Mouse (Mus musculus) heart, embryonic 16.5 days (tissue): ENCODE data around the gene Adgrv1. TPM values are rescaled to one million over a fixed set of nuclear protein-coding genes. Genes with fewer than 3 reads are reported as not detected.

ENCODE experiments used
- ATAC-seq: fragments of 200-750 bp; cut with Nextera tagmentation; replicated peaks from 2 replicates; pipeline ENCODE4 v1.8.0; 2017; ENCODE audit warnings: moderate number of reproducible peaks; ENCODE audit not compliant: insufficient read depth, low FRiP score; ENCODE audit errors: extremely low read depth
- H3K27ac ChIP-seq: fragments of 300-500 bp; sonication (generic); 2 replicates; pipeline ENCODE4 v1.5.1; 2014; ENCODE audit warnings: mild to moderate bottlenecking, low read length, control low read depth, moderate library complexity
- H3K27me3 ChIP-seq: fragments of 300-500 bp; sonication (generic); 2 replicates; pipeline ENCODE4 v1.6.1; 2014; ENCODE audit warnings: low read length, mixed read lengths; ENCODE audit not compliant: control insufficient read depth, insufficient read depth
- H3K36me3 ChIP-seq: fragments of 300-500 bp; sonication (generic); 2 replicates; pipeline ENCODE4 v1.6.1; 2014; ENCODE audit not compliant: control insufficient read depth, insufficient read depth
- H3K4me1 ChIP-seq: fragments of 300-500 bp; sonication (generic); 2 replicates; pipeline ENCODE4 v1.6.1; 2014; ENCODE audit warnings: low read length, mixed read lengths; ENCODE audit not compliant: control insufficient read depth, insufficient read depth
- H3K4me2 ChIP-seq: fragments of 300-500 bp; sonication (generic); 2 replicates; pipeline ENCODE4 v1.6.1; 2014; ENCODE audit warnings: low read depth, mild to moderate bottlenecking, control low read depth, low read length
- H3K4me3 ChIP-seq: fragments of 300-500 bp; sonication (generic); 2 replicates; pipeline ENCODE4 v1.5.1; 2014; ENCODE audit warnings: mild to moderate bottlenecking, control low read depth, low read length
- H3K9ac ChIP-seq: fragments of 300-500 bp; sonication (generic); 2 replicates; pipeline ENCODE4 v1.6.1; 2014; ENCODE audit warnings: low read length, control low read depth
- H3K9me3 ChIP-seq: fragments of 300-500 bp; sonication (generic); replicated peaks from 2 replicates; pipeline ENCODE4 v1.6.1; 2016; ENCODE audit warnings: low read length; ENCODE audit not compliant: control insufficient read depth
- WGBS: fragments of 180-500 bp; shearing (Covaris S2); extraction: QIAGEN DNeasy Blood & Tissue Kit; methylation state at CpG from one replicate; pipeline ENCODE4 v1.1.7; 2014; 5-methylcytosine and 5-hydroxymethylcytosine counted together
- polyA plus RNA-seq: library from polyadenylated mRNA; unstranded; fragments of >200 nt; fragmentation: Nextera tagmentation; extraction: Ambion mirVana; gene quantifications from 2 replicates; pipeline ENCODE4 v1.2.1, GENCODE M21; 2015

Gene Adgrv1
- polyA plus RNA-seq, 1 experiment from 2014 or later: 0.81 TPM

DNA sequence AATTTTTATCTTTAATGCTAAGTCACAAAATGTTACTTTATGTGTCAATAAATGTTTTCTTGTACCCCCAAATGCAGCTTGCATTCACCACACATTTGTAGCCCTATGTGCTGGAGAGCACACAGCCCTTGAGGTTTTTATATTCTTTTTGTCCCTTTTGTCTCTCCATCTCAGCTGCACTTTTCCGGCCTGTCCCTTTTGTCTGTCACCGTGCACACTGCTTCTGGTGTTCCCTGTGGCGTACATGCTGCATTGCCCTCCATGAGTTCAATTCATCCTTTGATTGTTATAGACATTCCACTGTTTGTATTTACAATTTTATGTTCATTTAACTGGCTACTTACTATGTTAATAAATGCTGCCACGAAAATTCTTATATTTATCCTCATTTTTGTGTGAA, 183.3 kb downstream of the Adgrv1 start:
- Histone ChIP-seq H3K36me3 (no peaks in the 10 kb centered on the region), H3K9ac (no peak overlapping the region), H3K27me3 (no peaks in the 10 kb centered on the region), H3K4me1 (no peaks in the 10 kb centered on the region), H3K4me2 (no peak overlapping the region), H3K4me3 (no peak overlapping the region), H3K9me3 (no peaks in the 10 kb centered on the region), H3K27ac (no peak overlapping the region)
- 74% methylated on average over 4 of the region's 4 CpGs for WGBS
- ATAC-seq: no peak

DNA sequence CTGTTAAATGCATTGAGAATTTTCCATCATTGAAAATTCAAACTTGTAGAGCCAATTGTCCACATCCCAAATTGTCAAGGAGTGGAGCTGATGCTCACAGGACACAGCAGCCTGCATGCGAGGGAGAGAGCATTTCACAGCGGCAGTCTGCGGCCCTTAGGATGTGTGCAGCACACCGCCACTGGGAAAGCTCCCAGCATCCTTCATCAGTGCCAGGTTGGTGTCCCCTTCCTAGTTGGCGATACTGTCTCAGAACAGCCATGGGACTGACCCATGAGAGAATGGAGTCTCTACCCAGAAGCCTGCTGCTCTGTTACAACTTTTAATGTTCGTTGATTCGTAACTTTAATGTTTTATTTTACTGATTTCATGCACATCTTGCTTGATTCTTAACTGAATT, 183.8 kb downstream of the Adgrv1 start:
- H3K27me3 ChIP-seq: no peaks in the 10 kb centered on the region
- no peaks in the 10 kb centered on the region for H3K9me3 ChIP-seq
- no peaks in the 10 kb centered on the region for H3K4me1 ChIP-seq
- H3K36me3 ChIP-seq: no peaks in the 10 kb centered on the region
- 85% methylated on average over 7 of the region's 7 CpGs for WGBS
- H3K4me2 ChIP-seq: no peak overlapping the region
- H3K4me3 ChIP-seq: no peak overlapping the region
- H3K9ac ChIP-seq: no peak overlapping the region
- H3K27ac ChIP-seq: no peak overlapping the region
- ATAC-seq: no peak

DNA sequence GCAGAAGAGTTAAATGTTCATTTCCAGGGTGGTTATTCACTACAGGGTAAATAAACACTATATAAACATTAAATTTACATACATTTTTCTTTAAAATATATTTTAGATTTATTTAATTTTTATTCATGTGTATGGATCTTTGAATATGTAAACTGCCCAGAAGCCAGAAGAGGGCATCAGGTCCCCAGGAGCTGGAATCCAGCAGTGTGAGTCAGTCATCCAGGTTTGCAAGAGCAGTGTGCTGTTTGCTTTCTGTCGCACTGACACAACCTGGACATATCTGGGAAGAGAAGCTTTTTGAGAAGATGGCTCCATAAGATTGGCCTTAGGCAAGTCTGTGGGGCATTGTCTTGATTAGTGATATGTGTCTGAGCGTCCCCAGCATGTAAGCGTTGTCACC, 191.5 kb downstream of the Adgrv1 start:
- Histone ChIP-seq H3K27ac (no peak overlapping the region), H3K4me1 (no peaks in the 10 kb centered on the region), H3K9me3 (no peaks in the 10 kb centered on the region), H3K9ac (no peak overlapping the region), H3K4me3 (no peak overlapping the region), H3K27me3 (no peaks in the 10 kb centered on the region), H3K4me2 (no peak overlapping the region), H3K36me3 (no peaks in the 10 kb centered on the region)
- WGBS: 73% methylated on average over 3 of the region's 3 CpGs
- no peak for ATAC-seq

DNA sequence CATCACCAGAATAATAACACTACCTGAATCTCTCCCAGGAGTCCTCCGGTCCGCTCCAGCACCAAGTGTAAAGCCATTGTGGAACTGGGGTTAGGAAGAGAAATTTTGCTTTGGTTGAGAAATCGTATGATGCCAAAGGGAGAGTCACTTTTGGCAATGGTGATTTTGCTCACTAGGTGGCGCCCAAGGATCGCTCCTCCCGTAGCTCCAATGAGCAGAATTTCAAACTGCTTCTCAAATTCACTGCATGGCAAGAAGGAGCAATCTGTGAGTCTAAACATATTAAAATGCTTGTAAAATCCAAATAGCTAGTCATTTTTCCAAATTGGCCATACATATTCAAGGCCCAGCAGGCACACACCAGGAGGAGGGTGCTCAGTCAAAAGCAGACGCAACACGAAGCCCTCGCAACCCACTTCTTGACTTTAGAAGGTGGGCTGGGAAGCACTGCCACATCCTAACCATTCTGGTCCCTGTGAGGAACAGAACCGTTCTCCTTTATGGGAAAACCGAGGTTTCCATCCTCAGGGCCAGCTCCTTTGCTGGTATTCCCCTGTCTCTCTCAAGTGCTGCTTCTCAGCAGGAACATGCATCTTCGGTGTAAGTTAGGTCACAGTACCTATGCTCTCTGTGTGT, 193.4 kb downstream of the Adgrv1 start:
- Histone ChIP-seq H3K9me3 (no peaks in the 10 kb centered on the region), H3K4me2 (no peak overlapping the region), H3K36me3 (no peaks in the 10 kb centered on the region), H3K4me3 (no peak overlapping the region), H3K9ac (no peak overlapping the region), H3K27me3 (no peaks in the 10 kb centered on the region), H3K4me1 (no peaks in the 10 kb centered on the region), H3K27ac (no peak overlapping the region)
- WGBS: 40% methylated on average over 12 of the region's 12 CpGs
- no peak for ATAC-seq

DNA sequence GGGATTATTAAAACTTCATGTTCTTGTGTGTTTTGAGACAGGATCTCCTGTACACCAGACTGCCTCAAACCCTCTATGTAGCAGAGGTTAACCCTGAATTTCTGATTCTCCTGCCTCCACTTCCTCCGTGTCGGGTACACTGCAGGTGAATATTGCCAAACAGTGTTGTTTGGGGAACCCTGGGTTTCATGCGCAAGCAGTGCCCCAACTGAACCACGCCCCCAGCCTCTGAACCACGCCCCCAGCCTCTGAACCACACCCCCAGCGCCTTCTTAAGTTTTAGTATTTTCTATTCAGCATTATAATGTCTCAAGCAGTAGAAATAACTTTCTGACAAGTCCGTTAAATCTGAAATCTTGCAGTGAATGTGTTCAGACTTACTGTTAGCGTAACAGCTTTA, 195.9 kb downstream of the Adgrv1 start:
- no peaks in the 10 kb centered on the region for H3K36me3 ChIP-seq
- H3K27me3 ChIP-seq: no peaks in the 10 kb centered on the region
- no peak for ATAC-seq
- H3K4me1 ChIP-seq: no peaks in the 10 kb centered on the region
- H3K4me3 ChIP-seq: no peak overlapping the region
- WGBS: 64% methylated on average over 8 of the region's 8 CpGs
- no peak overlapping the region for H3K4me2 ChIP-seq
- no peaks in the 10 kb centered on the region for H3K9me3 ChIP-seq
- H3K27ac ChIP-seq: no peak overlapping the region
- H3K9ac ChIP-seq: no peak overlapping the region

DNA sequence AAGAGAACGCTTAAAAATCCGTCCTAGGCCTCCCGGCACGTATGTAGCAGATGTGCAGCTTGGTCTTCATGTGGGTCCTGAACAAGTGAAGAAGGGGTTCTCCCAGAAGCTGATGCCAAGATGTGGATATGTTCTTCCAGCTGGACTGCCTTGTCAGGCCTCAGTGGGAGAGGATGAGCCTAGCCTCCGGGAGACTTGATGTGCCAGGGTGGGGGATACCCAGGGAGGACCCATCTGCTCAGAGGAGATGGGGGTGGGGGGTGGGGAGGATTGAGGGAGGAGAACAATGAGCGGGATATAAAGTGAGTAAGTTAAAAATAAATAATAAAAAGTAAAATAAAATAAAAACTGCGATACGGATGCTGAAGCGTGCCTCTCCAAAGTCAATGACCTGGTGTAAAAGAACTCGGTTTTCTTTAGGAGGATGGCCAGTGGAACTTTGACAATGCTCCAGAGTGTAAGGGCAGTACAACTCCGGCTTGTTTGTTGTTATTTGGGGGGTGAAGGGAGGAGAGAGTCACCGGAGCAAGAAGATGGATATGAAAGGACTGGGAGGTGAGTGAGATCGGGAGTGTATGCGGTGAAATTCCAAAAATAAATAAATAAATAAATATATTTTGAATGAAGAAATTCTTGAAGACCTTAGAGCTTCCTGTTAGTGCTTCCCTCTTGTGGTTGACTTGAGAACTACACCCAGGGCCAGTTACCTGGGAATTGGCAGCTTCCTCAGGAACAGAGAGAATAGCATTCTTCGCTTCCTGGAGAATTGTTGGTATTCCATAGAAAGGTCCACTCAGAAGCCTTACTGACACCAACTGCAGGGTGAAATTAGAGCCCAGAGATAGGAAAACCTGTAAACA, 205.8 kb downstream of the Adgrv1 start:
- no peak overlapping the region for H3K4me2 ChIP-seq
- no peaks in the 10 kb centered on the region for H3K9me3 ChIP-seq
- ATAC-seq: no peak
- WGBS: 68% methylated on average over 15 of the region's 15 CpGs
- H3K4me3 ChIP-seq: no peak overlapping the region
- no peak overlapping the region for H3K9ac ChIP-seq
- H3K27ac ChIP-seq: no peak overlapping the region
- H3K4me1 ChIP-seq: no peaks in the 10 kb centered on the region
- H3K27me3 ChIP-seq: no peaks in the 10 kb centered on the region
- H3K36me3 ChIP-seq: no peaks in the 10 kb centered on the region

DNA sequence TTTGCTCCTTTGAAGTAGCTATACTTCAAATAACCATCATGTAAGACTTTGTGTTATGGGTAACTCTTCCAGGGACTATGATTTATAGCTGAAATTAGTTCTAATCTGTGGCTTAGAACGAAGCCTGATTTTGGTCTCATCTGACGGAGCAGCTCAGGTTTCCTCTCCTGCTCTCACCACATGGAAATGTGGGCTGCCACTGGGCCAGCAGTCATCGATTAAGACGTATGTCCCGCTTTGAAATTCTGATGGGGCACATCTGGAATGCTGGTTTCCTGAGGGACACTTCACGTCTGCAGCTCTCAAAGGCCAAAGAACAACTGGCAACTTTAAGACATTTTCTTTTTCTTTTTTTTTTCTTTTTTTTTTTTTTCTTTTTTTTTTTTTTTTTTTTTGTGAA, 207.8 kb downstream of the Adgrv1 start:
- H3K4me2 ChIP-seq: no peak overlapping the region
- 66% methylated on average over 6 of the region's 6 CpGs for WGBS
- H3K9me3 ChIP-seq: no peaks in the 10 kb centered on the region
- no peak overlapping the region for H3K9ac ChIP-seq
- H3K4me3 ChIP-seq: no peak overlapping the region
- no peaks in the 10 kb centered on the region for H3K4me1 ChIP-seq
- no peak for ATAC-seq
- no peaks in the 10 kb centered on the region for H3K36me3 ChIP-seq
- H3K27ac ChIP-seq: no peak overlapping the region
- no peaks in the 10 kb centered on the region for H3K27me3 ChIP-seq

DNA sequence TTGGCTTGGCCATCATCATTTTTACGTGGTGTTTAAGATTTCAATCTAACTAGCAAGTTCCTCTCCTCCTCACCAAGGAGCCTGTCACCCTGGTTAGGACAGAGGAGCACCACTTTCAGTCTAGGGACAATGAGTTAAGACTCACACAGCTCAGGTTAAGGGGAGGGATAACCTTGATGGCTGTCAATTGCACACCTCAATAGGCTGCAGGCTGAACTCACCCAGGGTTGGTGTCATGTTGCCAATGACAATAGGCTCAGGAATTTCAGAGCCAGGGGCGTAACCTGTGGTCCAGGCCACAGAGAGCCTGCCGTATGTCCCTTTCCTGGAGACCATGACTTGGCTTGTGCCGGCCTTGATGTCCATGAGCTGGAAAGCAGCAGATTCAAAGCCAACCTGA, 209.0 kb downstream of the Adgrv1 start:
- WGBS: 74% methylated on average over 4 of the region's 4 CpGs
- ATAC-seq: no peak
- no peaks in the 10 kb centered on the region for H3K4me1 ChIP-seq
- no peaks in the 10 kb centered on the region for H3K27me3 ChIP-seq
- no peak overlapping the region for H3K4me3 ChIP-seq
- H3K36me3 ChIP-seq: no peaks in the 10 kb centered on the region
- H3K27ac ChIP-seq: no peak overlapping the region
- no peak overlapping the region for H3K9ac ChIP-seq
- no peak overlapping the region for H3K4me2 ChIP-seq
- no peaks in the 10 kb centered on the region for H3K9me3 ChIP-seq

DNA sequence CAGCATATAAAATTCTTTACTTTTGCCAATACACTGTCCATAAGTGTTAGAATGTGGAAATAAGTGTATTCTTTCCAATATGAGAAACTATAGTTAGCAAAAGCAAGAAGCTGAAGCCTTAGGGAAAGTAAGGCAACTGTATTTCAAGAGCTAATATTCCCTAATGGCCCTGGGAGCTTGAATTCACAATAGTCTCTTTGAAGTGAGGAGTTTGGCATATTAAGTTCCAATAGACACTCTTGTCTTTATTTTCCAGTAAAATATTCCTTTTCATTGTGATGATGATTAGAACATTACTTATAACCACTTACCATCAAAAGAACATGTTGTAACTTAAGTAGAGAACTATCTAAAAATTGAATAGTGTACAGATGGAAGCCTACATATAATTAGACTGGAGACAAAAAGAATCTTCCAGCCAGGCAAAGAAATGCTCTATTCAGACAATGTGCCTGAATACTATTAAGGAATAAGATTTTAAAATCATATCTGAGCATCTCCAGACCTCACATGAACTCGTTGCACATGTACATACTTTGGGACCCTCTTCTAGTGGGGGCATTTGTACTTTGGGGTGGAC, 225.0 kb downstream of the Adgrv1 start:
- WGBS: 68% methylated on average over 1 of the region's 1 CpGs
- H3K27me3 ChIP-seq: no peaks in the 10 kb centered on the region
- H3K4me2 ChIP-seq: no peak overlapping the region
- H3K27ac ChIP-seq: no peak overlapping the region
- H3K4me1 ChIP-seq: no peaks in the 10 kb centered on the region
- no peak overlapping the region for H3K4me3 ChIP-seq
- no peak overlapping the region for H3K9ac ChIP-seq
- no peaks in the 10 kb centered on the region for H3K9me3 ChIP-seq
- no peak for ATAC-seq
- H3K36me3 ChIP-seq: no peaks in the 10 kb centered on the region
